Mouse (Mus musculus): Measurements from ENCODE around the gene Aqp1. TPM values are rescaled to one million over a fixed set of nuclear protein-coding genes. Genes with fewer than 3 reads are reported as not detected.
A peak's percentile ranks its signal among the peaks of the same experiment; 100 is the strongest.

The Aqp1 gene
- total RNA-seq, 2 experiments from 2014 or later: 426 to 457 TPM

DNA sequence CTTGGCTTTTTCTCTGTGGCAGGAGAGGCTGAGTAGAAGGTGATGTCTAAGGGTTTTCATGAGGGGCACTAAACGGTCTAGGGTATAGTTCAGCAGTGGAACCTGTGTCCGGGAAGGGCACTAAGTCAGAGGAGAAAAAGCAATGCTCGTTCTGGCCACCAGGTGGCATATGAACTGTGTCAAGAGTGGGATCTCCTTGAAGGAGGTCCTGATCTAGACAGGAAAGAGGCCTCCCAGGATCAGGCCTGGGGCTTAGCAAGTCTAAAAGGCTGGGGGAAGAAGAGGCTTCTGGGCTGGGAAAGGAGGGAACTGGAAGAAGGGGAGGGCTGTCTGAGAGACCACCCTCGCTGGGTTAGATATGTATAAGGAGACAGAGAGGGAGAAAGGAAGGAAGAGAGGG lies 56.2 kb downstream of the Aqp1 start:
- no peak for DNase-seq (ENCODE audit: low spot score)
- intact Hi-C loops (cut with DNase I): loop anchor here (1.0 to 5.0 kb wide), 3 partner anchors 65 to 560 kb away; no protein-coding TSS in a partner anchor

- DNase-seq (ENCODE audit: low spot score): no peak
- intact Hi-C loops (cut with DNase I): loop anchor here (5.0 kb wide), 2 partner anchors 62 to 557 kb away; no protein-coding TSS in a partner anchor
Observed at GRCm38 (mm10) chr6:55394854-55395253, 58.6 kb downstream of the Aqp1 start.

GRCm38 (mm10) chr6:55396176-55396575 lies 59.9 kb downstream of the Aqp1 start:
- DNase-seq (ENCODE audit: low spot score): peak; percentile 53
- intact Hi-C loops (cut with DNase I): no loop called here

GRCm38 (mm10) chr6:55396622-55397041 lies 60.4 kb downstream of the Aqp1 start:
- intact Hi-C loops (cut with DNase I): no loop called here
- DNase-seq (ENCODE audit: low spot score): peak; percentile 49

Small RNAs within 50 kb of the gene (microRNA-seq; reads per million reads assigned to microRNA genes)
- gene Gm25458: not detected

Other genes with a start within 250 kb of the Aqp1 start
- 10 to 100 TPM; 20.3 to 20.5 TPM for gene Crhr2, start 203.4 kb upstream of the Aqp1 start, total RNA-seq (2021)
- gene Inmt, start 161.4 kb upstream of the Aqp1 start, total RNA-seq (2021): 10 to 100 TPM in 1 of 2 experiments, 1 to 10 TPM in 1; 9.5 to 10.2 TPM
- 1 to 10 TPM; 4.1 to 4.4 TPM for gene Mindy4, start 133.0 kb upstream of the Aqp1 start, total RNA-seq (2021)
- gene Ghrhr, start 39.9 kb downstream of the Aqp1 start, total RNA-seq (2021): not detected
- 1 to 10 TPM; 5.1 to 5.4 TPM for gene Adcyap1r1, start 115.5 kb downstream of the Aqp1 start, total RNA-seq (2021)